Mouse (Mus musculus) erythroid progenitor cell, adult 5-6 weeks (primary cell): ENCODE measurements around the gene Dlst. TPM values are rescaled to one million over a fixed set of nuclear protein-coding genes. Genes with fewer than 3 reads are reported as not detected.

Experiments used
- ATAC-seq: replicated peaks from 2 replicates; pipeline ENCODE4 v1.8.0; 2016; ENCODE audit warnings: moderate number of reproducible peaks, mild to moderate bottlenecking, moderate TSS enrichment, inconsistent platforms; ENCODE audit not compliant: poor library complexity, low FRiP score, severe bottlenecking
- total RNA-seq, 2 experiments: library from RNA; stranded (forward) in 1 of 2; stranded (reverse) in 1 of 2; fragments of 150-400 nt in 1 of 2; fragments of 186-747, 209-891 nt in 1 of 2; gene quantifications; 2 replicates each; pipeline versions ENCODE4 v1.2.3 to v1.2.4; 2015 to 2017; ENCODE audit warnings: low replicate concordance in 2 of 2

The Dlst gene
- total RNA-seq, 2 experiments from 2014 or later = 106 to 181 TPM

GRCm38 (mm10) chr12:85145630-85146029, 35.0 kb downstream of the Dlst start:
- no peak for ATAC-seq

GRCm38 (mm10) chr12:85146355-85146754, 35.7 kb downstream of the Dlst start:
- ATAC-seq = no peak

DNA sequence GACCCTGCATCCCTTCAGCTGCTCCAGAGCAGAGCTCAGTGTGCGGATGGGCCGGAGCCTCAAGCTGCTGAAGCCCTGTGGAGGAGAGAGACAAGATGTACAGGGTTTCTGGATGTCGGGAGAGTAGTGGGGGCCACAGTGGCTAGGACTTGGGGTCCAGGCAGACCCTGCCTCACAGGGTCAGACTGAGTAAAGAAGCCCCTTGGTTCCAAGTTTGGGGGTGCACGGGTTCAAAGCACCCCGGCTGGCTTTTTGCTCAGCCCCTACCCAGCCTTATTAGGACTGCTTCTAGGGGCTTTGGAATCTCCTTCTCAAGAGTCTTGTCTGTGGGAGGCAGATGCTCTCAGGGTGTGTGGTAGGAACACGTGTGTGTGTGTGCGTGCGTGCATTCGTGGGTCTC, 36.2 kb downstream of the Dlst start:
- no peak for ATAC-seq

GRCm38 (mm10) chr12:85150321-85151001, 39.8 kb downstream of the Dlst start:
- ATAC-seq = no peak

- ATAC-seq = peak; percentile 23
Measured at GRCm38 (mm10) chr12:85151002-85151774, 40.6 kb downstream of the Dlst start, which contains the start of gene Rps6kl1. TSS of gene Rps6kl1 (minus strand) at chr12:85151264.

- ATAC-seq = no peak
Measured at GRCm38 (mm10) chr12:85153011-85153410, 42.4 kb downstream of the Dlst start.

- no peak for ATAC-seq
Measured at GRCm38 (mm10) chr12:85156324-85156723, 45.7 kb downstream of the Dlst start.

DNA sequence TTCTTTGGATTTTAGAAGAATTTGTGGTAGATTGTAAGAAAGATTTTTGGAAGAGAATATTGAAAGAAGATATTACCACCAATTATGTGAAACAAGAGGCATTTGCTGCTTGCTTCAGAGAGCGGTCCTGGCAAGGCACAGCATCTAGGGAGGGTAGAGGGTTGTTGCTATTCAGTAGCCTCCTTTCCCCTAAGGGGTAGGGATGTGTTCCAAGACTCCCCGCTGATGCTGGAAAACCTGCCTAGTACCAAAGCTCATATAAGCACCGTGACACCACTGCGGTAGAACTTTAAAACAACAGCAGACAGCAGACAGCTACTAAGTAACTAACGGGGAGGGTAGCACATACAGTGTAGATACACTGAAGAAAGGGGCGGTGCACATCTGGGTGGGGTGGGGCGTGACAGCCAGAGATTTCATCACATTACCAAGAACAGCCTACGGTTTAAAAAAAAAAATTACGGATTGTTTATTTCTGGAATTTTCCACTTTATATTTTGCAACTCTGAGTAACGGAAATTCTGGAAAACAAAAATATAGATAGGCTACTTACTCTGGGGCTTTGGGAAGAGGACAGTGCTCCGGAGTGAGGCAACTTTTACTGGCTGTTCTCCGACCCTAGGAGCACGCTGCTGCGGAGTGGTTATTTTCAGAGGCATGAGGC, 47.3 kb downstream of the Dlst start:
- no peak for ATAC-seq

- no peak for ATAC-seq
Measured at GRCm38 (mm10) chr12:85158801-85159200, 48.2 kb downstream of the Dlst start.

DNA sequence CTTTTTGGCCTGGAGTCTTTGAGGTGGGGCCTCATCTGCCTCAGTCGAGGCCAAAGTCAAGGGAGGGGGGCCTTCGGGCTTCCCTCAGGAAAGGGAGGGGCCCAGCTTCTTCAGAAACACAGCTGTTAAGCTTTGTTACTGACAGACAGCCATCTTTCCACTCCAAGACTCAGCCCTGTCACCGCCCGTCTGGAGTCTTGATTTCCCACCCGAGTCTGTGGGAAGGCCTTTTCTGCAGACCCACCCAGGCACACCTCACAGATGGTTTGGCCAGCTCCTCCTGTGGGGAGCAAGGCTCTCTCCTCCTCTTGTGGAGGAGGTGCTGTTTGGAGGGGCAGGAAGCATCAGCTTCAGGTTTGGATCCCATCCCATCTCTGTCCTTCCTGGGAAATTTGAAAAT, 49.0 kb downstream of the Dlst start:
- ATAC-seq = no peak

GRCm38 (mm10) chr12:85164996-85165395, 54.4 kb downstream of the Dlst start:
- no peak for ATAC-seq

DNA sequence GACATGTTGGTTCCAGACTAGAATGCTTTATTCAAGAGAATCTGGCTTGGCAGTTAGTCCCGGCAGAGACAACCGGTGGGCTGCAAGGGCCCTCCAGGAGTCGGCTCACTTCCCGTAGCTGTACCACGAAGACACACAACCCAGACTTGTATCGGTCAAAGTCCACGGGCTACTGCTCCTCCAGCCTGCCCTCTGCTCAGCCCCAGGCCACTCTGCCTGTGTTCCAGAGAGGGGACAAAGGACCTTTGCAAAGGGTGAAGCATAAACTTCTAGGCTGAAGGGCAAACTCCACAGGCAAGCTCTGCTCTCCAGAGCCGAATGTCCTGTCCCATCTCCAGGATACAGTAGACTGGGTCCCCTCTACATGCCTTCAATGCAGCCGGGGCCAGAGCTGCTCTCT, 56.0 kb downstream of the Dlst start:
- ATAC-seq = no peak

- ATAC-seq = peak; percentile 63; the same call in 1 of the 2 replicates
Measured at GRCm38 (mm10) chr12:85169117-85169858, 58.7 kb downstream of the Dlst start.

- ATAC-seq = no peak
Measured at GRCm38 (mm10) chr12:85169877-85170276, 59.2 kb downstream of the Dlst start.

GRCm38 (mm10) chr12:85170284-85170947, 59.8 kb downstream of the Dlst start:
- ATAC-seq = no peak

GRCm38 (mm10) chr12:85170948-85171307, 60.3 kb downstream of the Dlst start:
- no peak for ATAC-seq

DNA sequence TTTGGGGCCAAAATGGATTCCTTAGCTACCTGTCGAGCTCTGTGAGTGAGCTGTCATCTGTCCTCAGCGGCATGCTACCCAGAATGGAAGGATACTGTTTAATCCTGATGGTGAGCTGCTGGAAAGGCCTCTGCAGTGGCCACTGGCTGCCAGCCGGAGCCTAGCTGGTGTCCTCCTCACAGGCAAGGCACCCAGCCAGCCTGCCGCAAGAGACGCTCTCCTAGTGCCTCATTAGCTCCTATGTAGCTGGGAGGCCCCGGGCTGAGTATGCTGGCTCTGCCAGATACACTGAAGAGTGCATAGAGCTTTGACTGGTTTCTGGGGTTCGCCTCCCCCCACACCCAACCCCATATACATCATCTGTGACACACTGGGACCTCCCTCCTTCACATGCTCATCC, 63.4 kb downstream of the Dlst start:
- no peak for ATAC-seq

DNA sequence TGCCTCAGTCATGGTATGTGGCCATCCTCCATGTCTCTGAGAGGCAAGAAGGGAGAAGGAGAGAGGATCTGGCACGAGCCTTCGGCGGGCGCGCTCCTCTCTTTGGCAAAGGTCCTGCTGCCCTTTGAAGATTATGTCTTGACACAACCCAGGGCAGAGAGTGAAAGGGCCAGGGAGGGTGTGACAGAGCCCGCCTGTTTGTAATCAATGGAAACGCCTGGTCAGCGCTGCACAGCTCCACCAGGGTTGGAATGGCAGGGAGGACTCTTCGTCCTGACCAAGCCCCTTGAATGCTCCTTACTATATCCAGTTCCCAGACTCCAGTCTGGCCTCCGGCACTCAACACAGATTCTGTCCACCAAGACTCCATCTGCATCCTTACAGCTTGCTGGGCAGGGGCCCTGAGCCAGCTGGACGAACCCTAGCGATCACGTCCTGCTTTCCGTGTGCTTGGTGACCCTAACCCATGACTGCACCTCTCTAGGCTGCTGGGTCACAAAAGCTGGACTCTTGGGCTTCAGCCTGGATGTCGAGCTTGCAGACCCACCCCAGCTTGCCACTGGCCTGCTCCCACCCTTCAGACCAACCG, 64.5 kb downstream of the Dlst start:
- no peak for ATAC-seq
